Mouse (Mus musculus) intestine, postnatal 0 days (tissue): Measurements from ENCODE around the gene Rnf43. TPM values are rescaled to one million over a fixed set of nuclear protein-coding genes. Genes with fewer than 3 reads are reported as not detected.

Experiments
- ATAC-seq: fragments of 200-750 bp; cut with Nextera tagmentation; 2 replicates; pipeline ENCODE4 v1.8.0; 2017; ENCODE audit warnings: mild to moderate bottlenecking, moderate TSS enrichment, moderate library complexity
- H3K27ac ChIP-seq: fragments of 300-500 bp; sonication (generic); 2 replicates; pipeline ENCODE4 v1.5.1; 2014; ENCODE audit warnings: mild to moderate bottlenecking, low read depth, low read length, moderate library complexity
- H3K27me3 ChIP-seq: fragments of 300-500 bp; sonication (generic); replicated peaks from 2 replicates; pipeline ENCODE4 v1.6.1; 2014; ENCODE audit warnings: low read length, mixed read lengths; ENCODE audit not compliant: control insufficient read depth, insufficient read depth
- H3K36me3 ChIP-seq: fragments of 300-500 bp; sonication (generic); 2 replicates; pipeline ENCODE4 v1.6.1; 2014; ENCODE audit warnings: mild to moderate bottlenecking, moderate library complexity; ENCODE audit not compliant: control insufficient read depth, insufficient read depth
- H3K4me1 ChIP-seq: fragments of 300-500 bp; sonication (generic); replicated peaks from 2 replicates; pipeline ENCODE4 v1.6.1; 2014; ENCODE audit warnings: antibody characterized with exemption, low read length, mixed read lengths; ENCODE audit not compliant: control insufficient read depth, insufficient read depth
- H3K4me2 ChIP-seq: fragments of 300-500 bp; sonication (generic); replicated peaks from 2 replicates; pipeline ENCODE4 v1.6.1; 2014; ENCODE audit warnings: low read depth, mild to moderate bottlenecking, moderate library complexity
- H3K4me3 ChIP-seq: fragments of 300-500 bp; sonication (generic); 2 replicates; pipeline ENCODE4 v1.5.1; 2014; ENCODE audit warnings: low read depth, low read length
- H3K9ac ChIP-seq: fragments of 300-500 bp; sonication (generic); 2 replicates; pipeline ENCODE4 v1.6.1; 2014; ENCODE audit warnings: mild to moderate bottlenecking, low read depth, low read length
- H3K9me3 ChIP-seq: fragments of 300-500 bp; sonication (generic); 2 replicates; pipeline ENCODE4 v1.6.1; 2016; ENCODE audit warnings: mixed run types; ENCODE audit not compliant: control insufficient read depth
- CTCF ChIP-seq: sonication (generic); IDR thresholded peaks from 2 replicates; pipeline ENCODE4 v1.5.1; 2016; ENCODE audit warnings: low read depth, mild to moderate bottlenecking, control low read depth, antibody characterized with exemption, moderate library complexity
- WGBS: fragments of 180-500 bp; shearing (Covaris S2); extraction: QIAGEN DNeasy Blood & Tissue Kit; methylation state at CpG from one replicate; pipeline ENCODE4 v1.1.7; 2014; 5-methylcytosine and 5-hydroxymethylcytosine counted together
- polyA plus RNA-seq: library from polyadenylated mRNA; unstranded; fragments of >200 nt; fragmentation: Nextera tagmentation; extraction: Ambion mirVana; gene quantifications from 2 replicates; pipeline ENCODE4 v1.2.1, GENCODE M21; 2015

The Rnf43 gene
- polyA plus RNA-seq, 1 experiment from 2014 or later: 10.7 TPM

DNA sequence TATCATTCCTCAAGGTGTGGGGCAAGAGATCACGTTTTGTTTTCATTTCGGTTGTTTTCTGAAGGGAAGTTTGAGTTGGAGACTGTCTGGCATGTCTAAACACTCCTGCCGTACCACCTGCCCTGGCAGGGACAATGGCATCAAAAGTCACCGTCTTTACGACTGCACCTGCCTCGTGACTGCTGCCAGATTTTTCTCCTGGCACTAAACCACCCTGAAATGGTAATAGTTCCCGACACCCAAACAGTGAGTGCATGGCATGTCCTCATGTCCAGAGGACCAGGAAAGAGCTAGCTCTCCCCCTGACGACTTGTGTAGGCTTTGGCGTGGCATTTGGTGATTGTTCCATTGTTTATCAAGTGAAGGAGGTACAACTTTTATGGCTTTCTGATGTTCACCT, 18.3 kb downstream of the Rnf43 start:
- no peaks in the 10 kb centered on the region for H3K4me1 ChIP-seq
- ATAC-seq: peak; percentile 56
- H3K4me2 ChIP-seq: peak overlapping the region; percentile 41; the same call in 1 of the 2 replicates
- H3K27ac ChIP-seq: peak overlapping the region; percentile 35; the same call in 1 of the 2 replicates
- H3K9ac ChIP-seq: no peak overlapping the region
- TF ChIP-seq CTCF: no peak
- H3K4me3 ChIP-seq: no peak overlapping the region
- no peaks in the 10 kb centered on the region for H3K9me3 ChIP-seq
- no peaks in the 10 kb centered on the region for H3K36me3 ChIP-seq
- H3K27me3 ChIP-seq: no peaks in the 10 kb centered on the region
- WGBS: 43% methylated on average over 9 of the region's 9 CpGs

- Histone ChIP-seq H3K4me1 (0 out of 2 replicates have a peak, but pooled peaks cover under 1% of the 10 kb centered on the region), H3K9me3 (no peaks in the 10 kb centered on the region), H3K36me3 (no peaks in the 10 kb centered on the region), H3K9ac (no peak overlapping the region), H3K4me2 (peak overlapping the region; percentile 41), H3K27me3 (no peaks in the 10 kb centered on the region), H3K4me3 (no peak overlapping the region), H3K27ac (peak overlapping the region; percentile 62)
- TF ChIP-seq CTCF: no peak
- no peak for ATAC-seq
- 38% methylated on average over 12 of the region's 12 CpGs for whole genome bisulfite sequencing
These were observed 19.6 kb downstream of the Rnf43 start for GRCm38 (mm10) chr11:87682096-87682495.

DNA sequence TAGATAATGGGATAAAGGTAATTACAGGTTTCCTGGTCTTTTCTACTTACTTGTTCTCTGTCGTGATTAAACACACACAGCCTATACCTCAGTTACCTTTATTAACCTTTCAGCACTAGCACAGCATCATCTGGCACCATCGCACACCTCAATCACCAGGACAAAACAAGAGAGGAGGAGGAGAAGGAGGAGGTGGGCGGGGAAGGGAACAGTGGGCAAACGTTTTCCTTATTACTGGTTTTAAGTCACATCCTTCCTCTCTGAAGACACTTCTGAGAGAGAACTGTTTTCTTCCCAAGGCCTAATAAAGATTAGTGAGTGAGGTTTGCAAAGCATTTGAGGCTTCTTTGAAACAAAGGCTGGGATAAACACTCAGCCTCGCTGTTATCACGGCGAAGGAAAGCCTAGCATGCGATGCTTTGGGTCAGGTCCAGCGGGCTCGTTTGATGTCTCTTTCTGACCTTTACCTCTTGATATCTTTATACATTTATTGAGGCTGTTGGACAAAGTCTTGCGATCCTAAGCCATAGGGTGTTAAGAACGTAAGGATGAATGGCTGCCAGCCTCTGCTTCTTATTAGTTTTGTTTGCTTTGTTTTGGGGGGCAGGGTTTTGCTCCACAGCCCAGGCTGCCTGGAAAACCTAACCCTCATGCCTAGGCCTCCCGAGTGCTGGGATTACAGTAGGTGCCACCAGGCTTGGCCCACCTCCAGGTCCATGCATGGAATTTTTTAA, 20.5 kb downstream of the Rnf43 start:
- H3K4me3 ChIP-seq: no peak overlapping the region
- H3K9me3 ChIP-seq: no peaks in the 10 kb centered on the region
- H3K4me1 ChIP-seq: 0 out of 2 replicates have a peak, but pooled peaks cover 8% of the 10 kb centered on the region
- no peaks in the 10 kb centered on the region for H3K27me3 ChIP-seq
- 18% methylated on average over 13 of the region's 13 CpGs for WGBS
- H3K27ac ChIP-seq: peak overlapping the region; percentile 73
- peak; percentile 82 for ATAC-seq
- no peaks in the 10 kb centered on the region for H3K36me3 ChIP-seq
- H3K9ac ChIP-seq: no peak overlapping the region
- H3K4me2 ChIP-seq: peak overlapping the region; percentile 41
- TF ChIP-seq CTCF: no peak

- H3K9ac ChIP-seq: no peak overlapping the region
- H3K4me2 ChIP-seq: no peak overlapping the region
- no peaks in the 10 kb centered on the region for H3K36me3 ChIP-seq
- no peak overlapping the region for H3K27ac ChIP-seq
- no peaks in the 10 kb centered on the region for H3K9me3 ChIP-seq
- no peak for TF ChIP-seq CTCF
- ATAC-seq: no peak
- no peaks in the 10 kb centered on the region for H3K27me3 ChIP-seq
- no peak overlapping the region for H3K4me3 ChIP-seq
- H3K4me1 ChIP-seq: 0 out of 2 replicates have a peak, but pooled peaks cover 20% of the 10 kb centered on the region
- WGBS: 52% methylated on average over 7 of the region's 7 CpGs
These were observed 23.9 kb downstream of the Rnf43 start for GRCm38 (mm10) chr11:87686407-87686806.

DNA sequence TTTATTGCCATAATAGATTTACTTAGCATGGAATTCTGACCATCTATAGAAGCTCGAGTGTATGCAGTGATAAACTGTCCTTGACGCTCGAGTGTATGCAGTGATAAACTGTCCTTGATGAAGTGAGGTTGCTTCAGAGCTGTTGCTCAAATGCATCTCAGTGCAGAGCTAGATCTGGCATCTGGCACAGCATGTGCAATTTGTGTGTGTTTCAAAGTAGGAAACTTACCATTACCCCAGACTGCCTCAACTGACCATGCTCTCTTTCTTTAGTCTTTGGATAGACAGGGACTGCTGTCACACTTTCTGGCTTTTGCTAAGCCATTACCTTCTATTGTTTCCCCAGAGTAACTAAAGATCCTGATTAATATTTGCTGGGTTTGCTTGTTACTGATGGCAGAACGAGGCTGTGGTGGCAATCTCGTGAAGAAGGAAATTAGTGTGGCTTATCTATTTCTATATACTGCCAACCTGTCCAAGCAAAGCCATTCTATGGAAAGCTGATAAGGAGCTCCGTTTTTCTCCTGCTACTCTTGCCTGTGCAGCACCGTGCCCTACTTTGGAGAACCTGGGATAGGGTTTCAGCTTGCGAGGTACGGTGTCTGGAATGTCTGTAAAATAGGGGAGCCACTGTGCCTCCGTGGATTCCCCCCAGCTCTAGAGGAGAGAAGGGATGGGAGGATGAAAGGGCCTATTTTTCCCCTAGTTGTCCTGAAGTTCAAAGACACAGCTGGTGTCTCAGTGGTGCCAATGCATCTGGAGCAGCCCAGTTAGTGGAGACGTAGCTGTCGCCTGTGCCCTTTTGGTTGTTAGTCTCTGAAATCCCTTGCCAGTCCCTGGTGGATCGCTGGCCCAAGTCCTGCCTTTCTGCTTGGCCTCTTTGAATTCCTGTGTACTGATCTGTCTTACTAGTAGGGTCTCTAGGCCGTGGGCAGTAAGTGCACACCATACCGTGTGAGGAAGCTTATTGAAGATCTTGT, 25.0 kb downstream of the Rnf43 start:
- Histone ChIP-seq H3K4me1 (0 out of 2 replicates have a peak, but pooled peaks cover 20% of the 10 kb centered on the region), H3K36me3 (no peaks in the 10 kb centered on the region), H3K9ac (no peak overlapping the region), H3K9me3 (no peaks in the 10 kb centered on the region), H3K27me3 (no peaks in the 10 kb centered on the region), H3K4me2 (peak overlapping the region; percentile 46), H3K27ac (peak overlapping the region; percentile 36; the same call in 1 of the 2 replicates), H3K4me3 (no peak overlapping the region)
- TF ChIP-seq CTCF: no peak
- 35% methylated on average over 15 of the region's 15 CpGs for WGBS
- ATAC-seq: no peak
